Mouse (Mus musculus) retina, postnatal 1 day (tissue): ENCODE data around the gene Ulk3.

ENCODE experiments used
- DNase-seq: peaks from one replicate; pipeline ENCODE4 v3.0.0-alpha.2; 2012

Ulk3 gene

GRCm38 (mm10) chr9:57644944-57645893 is 56.0 kb downstream of the Ulk3 start:
- peak; percentile 94 for DNase-seq
